Mouse (Mus musculus) duodenum, adult 2 months (tissue): ENCODE results near the gene Sh3kbp1. TPM values are rescaled to one million over a fixed set of nuclear protein-coding genes. Genes with fewer than 3 reads are reported as not detected.

ENCODE experiments used
- polyA plus RNA-seq: library from polyadenylated mRNA; depleted of rRNA; stranded (reverse); fragments of >200 nt; gene quantifications from 2 replicates; pipeline ENCODE4 v1.2.3, GENCODE M21; 2012; ENCODE audit warnings: low replicate concordance; rRNA removed

Sh3kbp1 gene
- polyA plus RNA-seq: 2.9 and 3.1 TPM in 2 replicates

DNA sequence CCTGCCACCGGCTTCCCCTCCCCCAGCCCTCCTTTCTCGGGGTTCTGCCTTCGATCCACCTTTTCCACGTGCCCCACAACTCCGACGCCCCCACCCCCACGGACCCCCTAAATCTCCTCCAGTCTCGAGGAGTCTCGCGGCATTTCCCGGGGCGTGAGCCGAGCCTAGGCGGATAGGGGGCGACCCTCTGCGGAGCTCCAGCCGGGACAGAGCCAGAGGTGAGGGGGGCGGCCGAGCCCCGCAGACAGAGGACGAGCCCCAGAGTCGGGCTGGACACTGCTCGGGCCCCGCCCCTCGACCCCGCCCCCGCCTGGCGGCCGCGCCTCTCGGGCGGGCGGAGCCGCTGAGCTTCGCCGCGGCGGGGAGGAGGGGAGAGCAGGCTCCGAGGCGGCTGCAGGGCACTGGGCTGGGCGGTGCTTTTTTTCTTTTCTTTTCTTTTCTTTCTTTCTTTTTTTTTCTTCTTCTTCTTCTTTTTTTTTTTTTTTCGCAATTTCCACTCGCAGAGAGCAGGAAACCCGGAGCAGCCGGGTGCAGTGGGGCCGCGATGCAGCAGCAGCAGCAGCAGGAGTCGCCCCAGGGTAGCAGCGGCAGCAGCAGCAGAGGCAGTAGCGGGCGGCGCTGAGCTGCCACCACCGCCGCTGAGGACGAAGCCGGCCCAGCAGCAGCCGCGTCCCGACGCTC lies at the start of gene Sh3kbp1:
Gene Sh3kbp1 (plus strand): TSS at position 366 of the 681 bp plus-strand sequence.

DNA sequence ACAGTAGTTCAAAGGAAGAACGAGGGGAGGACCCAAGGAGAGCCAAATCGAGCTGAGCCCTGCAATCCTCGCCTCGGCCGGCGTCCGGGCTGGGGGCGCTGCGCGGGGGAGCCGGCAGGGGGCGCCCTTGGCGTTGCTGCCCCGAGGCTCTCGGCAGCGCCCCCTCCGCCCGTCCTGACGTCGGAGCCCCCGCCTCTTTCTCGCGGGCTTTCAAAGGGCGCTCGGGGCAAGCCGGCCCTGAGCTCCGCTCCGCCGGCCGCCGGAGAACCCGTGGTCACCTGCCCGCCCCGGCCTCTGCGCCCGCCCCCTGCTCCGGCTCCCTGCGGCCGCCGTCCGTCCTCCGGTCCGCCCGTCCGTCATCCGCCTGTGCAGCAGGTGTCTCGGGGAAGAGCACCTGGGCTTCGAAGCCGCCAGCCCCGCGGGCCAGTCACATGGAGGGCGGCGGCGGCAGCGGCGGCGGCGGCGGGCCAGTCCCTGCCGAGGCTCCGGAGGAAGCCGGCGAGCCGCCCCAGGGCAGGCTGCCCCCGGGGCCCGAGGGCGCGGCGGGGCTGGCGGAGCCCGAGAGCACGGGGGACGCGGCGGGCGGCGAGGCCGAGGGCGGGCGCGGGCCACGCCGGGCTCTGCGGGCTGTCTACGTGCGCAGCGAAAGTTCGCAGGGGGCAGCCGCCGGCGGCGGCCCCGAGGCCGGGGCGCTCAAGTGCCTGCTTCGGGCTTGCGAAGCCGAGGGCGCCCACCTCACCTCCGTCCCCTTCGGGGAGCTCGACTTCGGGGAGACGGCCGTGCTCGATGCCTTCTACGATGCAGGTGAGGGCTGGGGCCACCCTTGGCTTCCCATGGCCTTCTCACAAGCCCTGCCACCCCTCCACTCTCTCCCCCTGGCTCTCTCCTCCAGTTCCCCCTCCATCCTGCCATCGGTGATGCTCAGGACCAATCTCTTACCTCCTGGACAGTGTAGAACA lies 361.2 kb downstream of the Sh3kbp1 start, which contains the start of gene Map3k15:
Gene Map3k15 (plus strand): TSS at position 432 of the 959 bp plus-strand sequence.

Other genes starting within 250 kb of the Sh3kbp1 start
- gene Map7d2, start 212.7 kb upstream of the Sh3kbp1 start, polyA plus RNA-seq: not detected in 2 replicates
- 0.34 and 0.42 TPM in 2 replicates for gene Bclaf3, start 100.6 kb upstream of the Sh3kbp1 start, polyA plus RNA-seq